Mouse (Mus musculus): Measurements from ENCODE around the gene Fkbp14. TPM values are rescaled to one million over a fixed set of nuclear protein-coding genes. Genes with fewer than 3 reads are reported as not detected.

Fkbp14 gene
- total and polyA plus RNA-seq, 2 experiments, result 2.0 to 5.0 TPM

DNA sequence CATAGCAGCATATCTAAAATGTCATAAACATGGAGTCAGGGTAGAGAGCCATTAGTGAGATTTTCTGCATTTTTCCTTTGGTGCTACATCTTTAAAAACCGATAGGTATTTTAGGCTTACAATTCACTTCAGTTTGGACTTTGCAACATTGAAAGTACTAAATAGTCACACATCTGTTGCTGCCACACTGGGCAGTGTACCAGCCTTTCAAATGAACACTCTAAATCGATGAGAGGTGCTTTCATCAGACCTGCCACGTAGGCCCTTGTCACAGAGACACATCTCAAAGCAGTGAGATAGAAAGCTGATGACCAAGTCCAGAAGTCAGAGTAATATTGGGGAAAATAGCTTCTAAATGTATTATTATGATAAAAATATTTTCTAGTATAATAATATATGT is 31.3 kb upstream of the Fkbp14 start:
- Histone ChIP-seq H3K4me3 (ENCODE audit: insufficient read depth, low read depth, low read length) (no peak overlapping the region), H3K36me3 (ENCODE audit: control insufficient read depth, insufficient read depth, low read length) (peaks cover 48% of the 10 kb centered on the region), H3K9ac (ENCODE audit: low read depth, low read length) (no peak overlapping the region), H3K27ac (replicated peaks; ENCODE audit: insufficient read depth, low read depth, low read length) (no peak overlapping the region), H3K27me3 (ENCODE audit: control insufficient read depth, insufficient read depth, low read length) (no peaks in the 10 kb centered on the region), H3K79me2 (ENCODE audit: control insufficient read depth, insufficient read depth, low read length) (no peaks in the 10 kb centered on the region), H3K4me1 (ENCODE audit: control insufficient read depth, insufficient read depth, low read length) (peaks cover 4% of the 10 kb centered on the region; the same call in 1 of the 2 replicates)
- 31% methylated on average over 3 of the region's 3 CpGs for WGBS
- TF ChIP-seq POLR2A (IDR thresholded peaks at IDR 0.05; ENCODE audit: extremely low read depth, insufficient read depth, low read length), result no peak
- no peak for TF ChIP-seq CTCF (IDR thresholded peaks at IDR 0.05; ENCODE audit: low read depth, low read length)
- peak; percentile 94 for DNase-seq (ENCODE audit: extremely low read depth, low read depth, low spot score)

DNA sequence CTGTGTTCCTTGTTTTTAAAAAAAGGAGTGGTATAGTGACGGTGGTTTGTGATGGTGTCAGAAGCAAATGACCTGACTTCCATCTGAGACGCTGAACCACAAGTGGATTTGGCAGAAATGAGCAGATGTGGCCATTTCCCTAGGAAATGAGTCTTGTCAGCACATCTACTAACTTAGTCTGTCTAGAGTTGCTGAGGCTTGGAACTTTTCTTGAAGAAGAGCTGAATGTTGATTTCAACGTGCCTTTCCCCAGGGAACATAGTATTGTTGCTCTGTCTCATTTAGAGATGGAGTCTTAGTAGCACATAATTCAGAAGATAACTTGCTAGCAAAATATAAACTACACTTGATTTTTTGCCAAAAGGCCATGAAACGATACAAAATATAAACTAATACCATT is 23.2 kb upstream of the Fkbp14 start:
- H3K27ac ChIP-seq (replicated peaks; ENCODE audit: insufficient read depth, low read depth, low read length), result no peak overlapping the region
- WGBS, result 73% methylated on average over 4 of the region's 4 CpGs
- TF ChIP-seq CTCF (IDR thresholded peaks at IDR 0.05; ENCODE audit: low read depth, low read length) (no peak), POLR2A (IDR thresholded peaks at IDR 0.05; ENCODE audit: extremely low read depth, insufficient read depth, low read length) (no peak)
- H3K27me3 ChIP-seq (ENCODE audit: control insufficient read depth, insufficient read depth, low read length), result no peaks in the 10 kb centered on the region
- peaks cover 56% of the 10 kb centered on the region for H3K36me3 ChIP-seq (ENCODE audit: control insufficient read depth, insufficient read depth, low read length)
- no peaks in the 10 kb centered on the region for H3K79me2 ChIP-seq (ENCODE audit: control insufficient read depth, insufficient read depth, low read length)
- H3K4me1 ChIP-seq (ENCODE audit: control insufficient read depth, insufficient read depth, low read length), result no peaks in the 10 kb centered on the region
- no peak for DNase-seq (ENCODE audit: extremely low read depth, low read depth, low spot score)
- no peak overlapping the region for H3K4me3 ChIP-seq (ENCODE audit: insufficient read depth, low read depth, low read length)
- H3K9ac ChIP-seq (ENCODE audit: low read depth, low read length), result no peak overlapping the region

DNA sequence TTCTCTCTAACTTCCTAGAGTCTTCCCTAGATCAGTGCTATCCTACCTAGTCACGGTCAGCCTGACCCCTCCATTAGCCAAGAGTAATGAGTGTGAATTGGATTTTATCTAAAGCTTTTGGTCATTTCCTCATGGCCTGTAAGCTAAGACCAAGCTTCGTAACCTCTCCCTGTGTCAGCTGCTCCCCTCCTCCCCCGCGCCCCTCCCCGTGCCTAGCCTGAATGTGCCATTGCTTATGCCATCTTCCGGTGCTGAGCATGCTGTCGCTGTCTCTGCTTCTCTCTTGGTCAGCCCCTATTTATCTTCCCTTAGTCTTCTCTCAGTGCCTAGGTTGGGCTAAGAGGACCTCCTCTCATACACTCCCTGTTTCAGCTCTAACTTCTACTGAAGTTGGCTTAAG is 22.4 kb upstream of the Fkbp14 start:
- WGBS, result 93% methylated on average over 7 of the region's 7 CpGs
- H3K4me3 ChIP-seq (ENCODE audit: insufficient read depth, low read depth, low read length), result no peak overlapping the region
- TF ChIP-seq CTCF (IDR thresholded peaks at IDR 0.05; ENCODE audit: low read depth, low read length) (no peak), POLR2A (IDR thresholded peaks at IDR 0.05; ENCODE audit: extremely low read depth, insufficient read depth, low read length) (no peak)

GRCm38 (mm10) chr6:54617363-54617762 is 20.3 kb upstream of the Fkbp14 start:
- Histone ChIP-seq H3K4me3 (ENCODE audit: insufficient read depth, low read depth, low read length) (no peak overlapping the region), H3K27ac (replicated peaks; ENCODE audit: insufficient read depth, low read depth, low read length) (no peak overlapping the region), H3K36me3 (ENCODE audit: control insufficient read depth, insufficient read depth, low read length) (peaks cover 52% of the 10 kb centered on the region), H3K79me2 (ENCODE audit: control insufficient read depth, insufficient read depth, low read length) (peaks cover 2% of the 10 kb centered on the region; the same call in 1 of the 2 replicates), H3K27me3 (ENCODE audit: control insufficient read depth, insufficient read depth, low read length) (no peaks in the 10 kb centered on the region), H3K9ac (ENCODE audit: low read depth, low read length) (no peak overlapping the region), H3K4me1 (ENCODE audit: control insufficient read depth, insufficient read depth, low read length) (no peaks in the 10 kb centered on the region)
- 86% methylated on average over 3 of the region's 3 CpGs for WGBS
- no peak for TF ChIP-seq CTCF (IDR thresholded peaks at IDR 0.05; ENCODE audit: low read depth, low read length)
- DNase-seq (ENCODE audit: extremely low read depth, low read depth, low spot score), result no peak

More for the DNA sequence above, 22.4 kb upstream of the Fkbp14 start:
- H3K4me1 ChIP-seq (ENCODE audit: control insufficient read depth, insufficient read depth, low read length), result no peaks in the 10 kb centered on the region
- no peaks in the 10 kb centered on the region for H3K27me3 ChIP-seq (ENCODE audit: control insufficient read depth, insufficient read depth, low read length)
- no peak overlapping the region for H3K9ac ChIP-seq (ENCODE audit: low read depth, low read length)
- H3K27ac ChIP-seq (replicated peaks; ENCODE audit: insufficient read depth, low read depth, low read length), result no peak overlapping the region
- peaks cover 59% of the 10 kb centered on the region for H3K36me3 ChIP-seq (ENCODE audit: control insufficient read depth, insufficient read depth, low read length)
- no peaks in the 10 kb centered on the region for H3K79me2 ChIP-seq (ENCODE audit: control insufficient read depth, insufficient read depth, low read length)
- no peak for DNase-seq (ENCODE audit: extremely low read depth, low read depth, low spot score)

DNA sequence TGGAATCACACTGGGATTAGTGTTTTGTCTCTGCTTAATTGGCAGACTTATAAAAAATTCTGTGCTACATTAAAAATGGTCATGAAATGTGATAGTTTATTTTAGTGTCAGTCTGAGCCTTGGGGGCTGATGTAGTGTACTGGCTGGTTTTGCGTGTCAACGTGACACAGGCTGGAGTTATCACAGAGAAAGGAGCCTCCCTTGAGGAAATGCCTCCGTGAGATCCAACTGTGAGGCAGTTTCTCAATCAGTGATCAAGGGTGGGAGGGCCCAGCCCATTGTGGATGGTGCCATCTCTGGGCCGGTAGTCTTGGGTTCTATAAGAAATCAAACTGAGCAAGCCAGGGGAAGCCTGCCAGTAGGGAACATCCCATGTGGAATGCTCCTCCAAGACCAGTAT is 9.1 kb upstream of the Fkbp14 start:
- H3K27me3 ChIP-seq (ENCODE audit: control insufficient read depth, insufficient read depth, low read length), result no peaks in the 10 kb centered on the region
- WGBS, result 61% methylated on average over 4 of the region's 4 CpGs

GRCm38 (mm10) chr6:54604001-54604715 is 7.0 kb upstream of the Fkbp14 start:
- no peaks in the 10 kb centered on the region for H3K36me3 ChIP-seq (ENCODE audit: control insufficient read depth, insufficient read depth, low read length)
- peaks cover 43% of the 10 kb centered on the region; the same call in 1 of the 2 replicates for H3K79me2 ChIP-seq (ENCODE audit: control insufficient read depth, insufficient read depth, low read length)
- no peak overlapping the region for H3K4me3 ChIP-seq (ENCODE audit: insufficient read depth, low read depth, low read length)
- no peak overlapping the region for H3K9ac ChIP-seq (ENCODE audit: low read depth, low read length)
- peaks cover 15% of the 10 kb centered on the region for H3K4me1 ChIP-seq (ENCODE audit: control insufficient read depth, insufficient read depth, low read length)
- DNase-seq (ENCODE audit: extremely low read depth, low read depth, low spot score), result no peak
- H3K27ac ChIP-seq (replicated peaks; ENCODE audit: insufficient read depth, low read depth, low read length), result no peak overlapping the region
- 100% methylated on average over 1 of the region's 1 CpGs for WGBS
- TF ChIP-seq CTCF (IDR thresholded peaks at IDR 0.05; ENCODE audit: low read depth, low read length), result no peak
- TF ChIP-seq POLR2A (IDR thresholded peaks at IDR 0.05; ENCODE audit: extremely low read depth, insufficient read depth, low read length), result no peak
- no peaks in the 10 kb centered on the region for H3K27me3 ChIP-seq (ENCODE audit: control insufficient read depth, insufficient read depth, low read length)

More for the DNA sequence above, 9.1 kb upstream of the Fkbp14 start:
- Histone ChIP-seq H3K4me1 (ENCODE audit: control insufficient read depth, insufficient read depth, low read length) (peaks cover 4% of the 10 kb centered on the region), H3K79me2 (ENCODE audit: control insufficient read depth, insufficient read depth, low read length) (peaks cover 38% of the 10 kb centered on the region; the same call in 1 of the 2 replicates), H3K9ac (ENCODE audit: low read depth, low read length) (no peak overlapping the region), H3K27ac (replicated peaks; ENCODE audit: insufficient read depth, low read depth, low read length) (no peak overlapping the region), H3K36me3 (ENCODE audit: control insufficient read depth, insufficient read depth, low read length) (no peaks in the 10 kb centered on the region), H3K4me3 (ENCODE audit: insufficient read depth, low read depth, low read length) (no peak overlapping the region)
- DNase-seq (ENCODE audit: extremely low read depth, low read depth, low spot score), result no peak
- no peak for TF ChIP-seq CTCF (IDR thresholded peaks at IDR 0.05; ENCODE audit: low read depth, low read length)
- TF ChIP-seq POLR2A (IDR thresholded peaks at IDR 0.05; ENCODE audit: extremely low read depth, insufficient read depth, low read length), result no peak

All from liver, adult 2 months (tissue).